Mouse (Mus musculus): ENCODE data around the gene Abcg4.
"Not testable (repeated sequence)": the region's sequence is repeated elsewhere in the genome, so short reads cannot be mapped to it uniquely, and the experiment has no call there.

Abcg4 gene

GRCm38 (mm10) chr9:44319105-44319886 lies 30.9 kb upstream of the Abcg4 start:
- no peak for DNase-seq

- no peak for DNase-seq
Observed at GRCm38 (mm10) chr9:44318826-44319095, 30.3 kb upstream of the Abcg4 start.

DNA sequence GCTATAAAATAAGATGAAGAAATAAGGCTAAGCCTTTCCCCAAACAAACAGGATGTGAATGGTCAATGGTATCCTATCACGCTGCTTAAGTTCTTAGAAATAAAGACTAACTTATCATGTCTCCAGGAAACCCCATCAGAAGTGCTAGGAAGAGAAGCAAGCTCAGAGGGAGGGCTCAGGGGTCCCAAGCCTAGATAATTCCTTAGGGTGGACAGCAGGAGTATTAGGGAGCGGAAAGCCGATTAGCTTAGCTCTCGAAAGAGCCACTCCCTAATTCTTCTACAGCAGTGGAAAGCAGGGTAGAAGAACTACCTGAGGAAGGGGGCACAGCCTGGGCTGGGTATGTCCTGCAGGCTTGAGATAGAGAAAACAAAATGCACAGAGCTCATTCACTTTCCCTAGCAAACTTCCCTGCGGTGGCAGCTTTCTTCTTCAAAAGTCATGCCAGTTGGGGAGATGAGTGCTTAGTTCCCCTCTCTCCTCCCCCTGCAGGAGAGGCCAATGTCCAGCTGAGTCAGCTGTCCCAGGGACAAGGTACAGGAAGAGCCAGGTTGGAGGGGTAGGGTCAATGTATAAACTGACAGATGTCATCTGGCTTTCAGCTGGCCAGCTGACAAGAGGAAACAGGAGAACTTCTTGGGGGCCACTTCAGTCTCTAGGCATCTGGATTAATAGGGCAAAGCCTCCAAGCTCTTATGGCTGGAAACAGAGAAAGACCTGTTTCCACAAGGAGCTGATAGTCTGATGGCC lies 29.8 kb upstream of the Abcg4 start:
- DNase-seq: no peak

- no peak for DNase-seq
Observed at GRCm38 (mm10) chr9:44317452-44317851, 29.0 kb upstream of the Abcg4 start.

GRCm38 (mm10) chr9:44314910-44315309 lies 26.5 kb upstream of the Abcg4 start:
- DNase-seq: peak; percentile 90

GRCm38 (mm10) chr9:44314257-44314547 lies 25.8 kb upstream of the Abcg4 start:
- no peak for DNase-seq

- peak; percentile 90 for DNase-seq
Observed at GRCm38 (mm10) chr9:44313476-44314256, 25.3 kb upstream of the Abcg4 start.

DNA sequence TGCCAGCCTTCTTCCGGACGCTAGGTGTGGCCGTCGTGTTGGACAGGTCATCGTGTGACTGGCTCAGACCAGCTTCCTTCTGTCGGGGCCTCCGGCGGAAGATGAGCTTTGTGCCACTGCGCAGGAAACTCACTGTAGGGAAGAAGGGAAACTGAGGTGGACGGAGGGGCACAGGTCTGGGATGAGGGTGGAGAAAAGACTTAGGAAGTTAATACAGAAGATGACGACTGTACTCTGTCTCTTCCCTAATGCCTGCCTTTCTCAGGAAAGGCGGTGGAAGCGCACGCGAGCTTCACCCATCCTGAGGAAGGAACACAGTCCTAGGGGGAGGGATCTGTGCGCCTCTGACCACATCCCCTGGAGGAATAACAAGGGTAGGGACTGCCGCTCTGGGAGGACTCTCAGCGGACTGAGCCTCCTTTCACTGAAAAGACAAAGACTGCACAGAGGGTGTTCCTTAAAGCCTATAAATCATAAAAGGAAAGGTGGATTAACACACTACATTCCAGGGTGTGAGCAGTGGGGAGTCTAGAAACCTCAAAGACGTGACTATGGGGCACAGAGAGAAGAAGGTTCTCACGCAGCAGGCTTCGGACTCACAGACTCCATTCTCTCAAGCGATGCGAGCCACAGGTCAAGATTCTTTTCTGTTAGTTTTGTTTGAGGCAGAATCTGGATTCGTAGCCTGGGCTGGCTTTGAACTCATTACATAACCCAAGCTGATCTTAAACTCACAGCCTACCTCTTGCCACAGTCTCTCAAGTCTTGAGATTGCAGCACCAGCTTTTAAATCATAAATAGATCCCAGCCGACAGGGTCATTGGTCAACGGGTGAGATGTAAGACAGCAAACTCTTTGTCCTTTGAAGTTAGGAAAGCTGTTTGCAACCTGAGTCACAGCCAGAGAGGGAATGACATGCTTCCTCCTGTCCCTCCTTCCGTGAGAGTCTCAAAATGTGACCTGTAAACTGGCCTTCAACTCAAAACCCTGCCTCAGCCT lies 23.0 kb upstream of the Abcg4 start:
- DNase-seq: peak; percentile 98

GRCm38 (mm10) chr9:44310750-44311135 lies 22.3 kb upstream of the Abcg4 start:
- peak; percentile 94 for DNase-seq

DNA sequence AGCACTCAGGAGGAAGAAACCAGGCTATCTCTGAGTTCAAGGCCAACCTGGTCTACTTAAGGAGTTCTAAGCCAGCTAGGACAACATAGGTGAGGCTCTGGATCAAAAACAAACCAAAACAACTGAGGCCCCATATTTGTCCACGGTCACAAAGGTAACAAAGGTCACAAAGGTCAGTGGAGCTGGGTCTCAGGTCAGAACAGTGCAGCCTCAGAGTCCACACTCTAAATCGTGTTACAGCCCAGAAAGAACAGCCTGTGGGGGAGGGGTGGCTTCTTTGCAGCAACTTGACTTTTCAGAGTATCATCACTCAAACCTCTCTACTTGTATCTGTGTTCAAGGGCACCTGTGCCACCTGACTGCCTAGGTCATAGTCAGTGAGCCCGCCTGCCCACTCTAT lies 21.3 kb upstream of the Abcg4 start:
- DNase-seq: no peak

GRCm38 (mm10) chr9:44307248-44307647 lies 18.8 kb upstream of the Abcg4 start:
- DNase-seq: peak; percentile 89

- DNase-seq: peak; percentile 89
Observed at GRCm38 (mm10) chr9:44306532-44306931, 18.1 kb upstream of the Abcg4 start.

GRCm38 (mm10) chr9:44305466-44306079 lies 17.2 kb upstream of the Abcg4 start, which contains the start of gene Hinfp:
Gene Hinfp, minus strand, starts transcription at chr9:44305671.
- DNase-seq: peak; percentile 100

GRCm38 (mm10) chr9:44300001-44300400 lies 11.6 kb upstream of the Abcg4 start:
- not testable (repeated sequence) for DNase-seq

DNA sequence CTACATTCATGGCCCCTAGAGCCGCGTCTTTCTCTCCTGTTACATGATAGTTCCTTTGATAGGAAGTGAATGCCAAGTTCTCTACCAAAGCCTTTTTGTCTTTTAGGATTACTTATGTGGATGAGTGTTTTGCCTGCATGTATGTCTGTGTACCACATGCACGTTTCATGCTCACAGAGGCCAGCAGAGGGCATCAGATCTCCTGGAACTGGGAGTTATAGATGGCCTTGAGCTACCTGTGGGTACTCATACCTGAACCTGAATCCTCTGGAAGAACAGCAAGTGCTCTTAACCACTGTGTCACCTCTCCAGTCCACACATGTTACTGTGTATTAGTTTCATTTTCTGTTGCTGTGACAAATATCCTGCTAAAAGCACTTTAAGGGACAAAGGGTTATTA lies 4.1 kb upstream of the Abcg4 start:
- DNase-seq: peak; percentile 91

DNA sequence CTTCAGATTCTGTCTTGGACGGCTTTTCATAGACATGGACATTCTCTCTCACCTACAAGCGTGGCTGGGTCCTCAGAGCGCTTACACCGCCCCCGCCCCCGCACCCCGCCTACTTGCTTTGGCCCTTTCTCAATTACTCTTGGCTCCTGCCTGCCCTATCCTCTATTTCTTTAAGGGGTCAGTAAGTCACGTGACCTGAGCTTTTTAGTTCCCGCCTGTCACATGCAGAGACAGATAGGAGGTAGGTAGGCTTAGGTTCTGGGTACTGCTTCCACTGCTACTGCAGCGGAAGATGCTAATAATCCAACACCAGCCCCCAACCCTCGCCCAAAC lies 510 bp upstream of the Abcg4 start:
- DNase-seq: no peak

GRCm38 (mm10) chr9:44287401-44288075 lies 877 bp downstream of the Abcg4 start:
- DNase-seq: peak; percentile 92

DNA sequence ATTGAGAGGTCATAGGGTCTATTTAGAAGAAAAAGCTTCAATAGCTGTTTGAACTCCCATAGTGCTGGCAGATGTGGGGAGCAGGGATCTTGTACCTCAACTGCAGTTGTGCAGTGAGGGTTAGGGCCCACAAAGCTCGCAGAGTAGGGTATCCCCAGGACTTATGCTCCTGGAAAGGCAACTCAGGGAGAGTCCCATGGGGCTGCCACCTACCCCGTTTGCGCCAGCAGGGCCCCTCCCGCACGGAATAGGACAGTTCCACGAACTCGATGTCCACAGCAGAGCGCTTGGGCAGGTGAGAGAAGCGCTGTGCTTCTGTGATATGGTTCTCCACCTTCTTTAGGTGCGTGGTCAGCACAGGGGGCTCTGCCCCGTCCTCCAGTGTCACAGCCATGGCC lies 1.4 kb downstream of the Abcg4 start:
- DNase-seq: no peak

DNA sequence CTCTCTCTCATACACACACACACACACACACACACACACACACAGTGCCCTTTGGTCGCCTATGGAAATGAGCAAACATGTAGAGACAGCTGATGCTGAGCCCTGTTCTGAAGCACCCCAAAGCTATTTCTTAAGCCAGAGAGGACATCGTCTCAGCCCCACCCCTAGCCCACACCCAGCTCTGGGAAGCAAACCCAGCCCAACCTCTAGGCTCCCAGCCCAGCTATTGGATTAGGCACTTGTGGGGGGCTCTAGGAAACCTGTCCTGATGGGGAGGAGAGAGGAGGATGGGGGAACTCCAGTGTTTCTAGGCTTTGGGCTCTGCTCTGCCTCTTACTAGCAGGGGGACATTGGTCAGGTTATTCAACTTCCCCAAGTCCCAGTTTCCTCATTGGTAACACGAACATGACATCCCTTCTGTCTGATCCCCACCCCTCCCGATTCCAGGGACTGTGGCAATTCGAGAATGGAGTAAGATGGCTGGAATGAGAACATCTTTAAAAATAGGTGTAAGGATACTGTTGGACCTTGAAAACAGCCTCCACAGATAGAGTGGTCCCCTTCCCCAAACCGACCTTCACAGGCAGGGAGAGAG lies 2.1 kb downstream of the Abcg4 start:
- DNase-seq: peak; percentile 89

GRCm38 (mm10) chr9:44283183-44283582 lies 5.2 kb downstream of the Abcg4 start:
- DNase-seq: peak; percentile 94

DNA sequence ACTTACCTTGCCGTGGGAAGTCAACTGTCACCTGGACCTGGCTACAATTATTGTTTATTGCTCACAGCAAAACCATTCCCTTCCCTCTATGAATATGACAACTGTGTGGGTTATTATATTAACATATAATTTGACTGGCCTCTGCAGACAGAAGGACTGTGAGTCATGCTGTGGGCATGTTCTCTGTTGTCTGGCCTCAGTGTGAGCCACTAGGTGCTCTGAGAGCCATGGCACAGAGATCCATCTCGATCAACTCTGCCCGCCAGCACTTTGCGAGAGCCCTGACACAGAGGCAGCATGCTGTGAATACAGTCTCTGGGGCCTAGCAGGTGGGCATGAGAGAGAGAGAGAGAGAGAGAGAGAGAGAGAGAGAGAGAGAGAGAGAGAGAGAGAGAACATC lies 18.4 kb downstream of the Abcg4 start:
- DNase-seq: no peak

Data from heart, adult 11 months (tissue).